Mouse (Mus musculus) stomach, postnatal 0 days (tissue): ENCODE measurements at regions not wholly inside any gene's neighbourhood (a gene's known extent, or its start where the extent isn't known, plus 50 kb on each side); places are given as distances from the start of the nearest gene placed in this dataset.

Experiments used
- CTCF ChIP-seq: IDR thresholded peaks from 2 replicates; pipeline ENCODE4 v1.5.1; 2016; ENCODE audit warnings: antibody characterized with exemption, low read depth, mild to moderate bottlenecking, moderate library complexity
- EP300 ChIP-seq: optimal IDR thresholded peaks from 2 replicates; pipeline ENCODE3; 2016; ENCODE audit warnings: antibody characterized with exemption

GRCm38 (mm10) chr11:64327771-64328170 is 107.4 kb upstream of the Hs3st3a1 start:
- TF ChIP-seq EP300 (no peak), CTCF (no peak)
